Mouse (Mus musculus) myocyte (in vitro differentiated cells): ENCODE results near the gene Zfp773. TPM values are rescaled to one million over a fixed set of nuclear protein-coding genes. Genes with fewer than 3 reads are reported as not detected.
A peak's percentile ranks its signal among the peaks of the same experiment; 100 is the strongest.

Source experiments
- H3K27me3 ChIP-seq: one replicate; pipeline ENCODE4 v1.6.1; 2011; ENCODE audit not compliant: control insufficient read depth, insufficient read depth, insufficient read length
- H3K36me3 ChIP-seq: one replicate; pipeline ENCODE4 v1.6.1; 2011; ENCODE audit not compliant: control insufficient read depth, insufficient read depth
- H3K4me2 ChIP-seq: one replicate; pipeline ENCODE4 v1.6.1; 2011; ENCODE audit warnings: low read depth, control low read depth
- H3K4me3 ChIP-seq: one replicate; pipeline ENCODE4 v1.5.1; 2011; ENCODE audit warnings: mild to moderate bottlenecking, control low read depth, moderate library complexity
- H3K79me2 ChIP-seq: one replicate; pipeline ENCODE4 v1.6.1; 2011; ENCODE audit not compliant: control insufficient read depth, insufficient read depth
- H3ac ChIP-seq: one replicate; pipeline ENCODE4 v1.6.1; 2011; ENCODE audit not compliant: control insufficient read depth, insufficient read length
- CEBPB ChIP-seq: IDR thresholded peaks from 2 replicates; pipeline ENCODE4 v1.6.1; 2011; ENCODE audit warnings: mild to moderate bottlenecking, moderate library complexity; ENCODE audit not compliant: poor library complexity, insufficient read depth, severe bottlenecking
- E2F4 ChIP-seq: IDR thresholded peaks from one replicate; pipeline ENCODE4 v1.6.1; 2011; ENCODE audit warnings: mild to moderate bottlenecking, control low read depth, moderate library complexity; ENCODE audit not compliant: insufficient read depth
- MAX ChIP-seq: IDR thresholded peaks from one replicate; pipeline ENCODE4 v1.6.1; 2011; ENCODE audit warnings: low read depth, mild to moderate bottlenecking, control low read depth
- MYOD1 ChIP-seq, 3 experiments: IDR thresholded peaks; one replicate each; pipeline ENCODE4 v1.6.1; 2011; ENCODE audit warnings: control low read depth in 2 of 3, low read depth in 2 of 3, mild to moderate bottlenecking in 2 of 3, moderate library complexity in 1 of 3; ENCODE audit not compliant: insufficient read length in 2 of 3, control insufficient read depth in 1 of 3
- MYOG ChIP-seq, 3 experiments: IDR thresholded peaks; one replicate each; pipeline ENCODE4 v1.6.1; 2011; ENCODE audit warnings: control low read depth in 2 of 3, low read depth in 2 of 3, mild to moderate bottlenecking in 2 of 3; ENCODE audit not compliant: insufficient read length in 2 of 3, control insufficient read depth in 1 of 3, insufficient read depth in 1 of 3
- POLR2A ChIP-seq: IDR thresholded peaks from one replicate; pipeline ENCODE4 v1.6.1; 2011; ENCODE audit warnings: low read depth, mild to moderate bottlenecking, control low read depth, moderate library complexity; ENCODE audit not compliant: insufficient read length
- POLR2AphosphoS2 ChIP-seq: IDR thresholded peaks from one replicate; pipeline ENCODE4 v1.6.1; 2011; ENCODE audit warnings: low read depth, control low read depth; ENCODE audit not compliant: insufficient read length
- REST ChIP-seq: IDR thresholded peaks from one replicate; pipeline ENCODE4 v1.6.1; 2011; ENCODE audit warnings: mild to moderate bottlenecking, control low read depth, moderate library complexity; ENCODE audit not compliant: insufficient read depth, insufficient read length
- SRF ChIP-seq: IDR thresholded peaks from one replicate; pipeline ENCODE4 v1.6.1; 2011; ENCODE audit warnings: low read depth; ENCODE audit not compliant: control insufficient read depth, insufficient read length
- TCF12 ChIP-seq: IDR thresholded peaks from one replicate; pipeline ENCODE4 v1.6.1; 2011; ENCODE audit warnings: mild to moderate bottlenecking, control low read depth; ENCODE audit not compliant: poor library complexity, insufficient read depth, severe bottlenecking
- TCF3 ChIP-seq: IDR thresholded peaks from one replicate; pipeline ENCODE4 v1.6.1; 2011; ENCODE audit warnings: low read depth, control low read depth; ENCODE audit not compliant: insufficient read length
- USF1 ChIP-seq: IDR thresholded peaks from one replicate; pipeline ENCODE4 v1.6.1; 2011; ENCODE audit warnings: low read depth, mild to moderate bottlenecking, control low read depth, moderate library complexity
- polyA plus RNA-seq: library from polyadenylated mRNA; unstranded; fragments of >200 nt; fragmentation: generic; extraction: Trizol; gene quantifications from one replicate; pipeline ENCODE4 v1.2.1, GENCODE M21; 2012; ENCODE audit warnings: missing spikeins

Gene Zfp773
- polyA plus RNA-seq = 0.02 TPM

- H3K27me3 ChIP-seq = no peaks in the 10 kb centered on the region
- no peaks in the 10 kb centered on the region for H3K79me2 ChIP-seq
- peak within 1 kb of the TSS; percentile 50 for H3K4me2 ChIP-seq
- peak within 1 kb of the TSS; percentile 9 for H3K4me3 ChIP-seq
- no peak within 1 kb of the TSS for H3ac ChIP-seq
- H3K36me3 ChIP-seq = no peaks in the 10 kb centered on the region
- TF ChIP-seq MYOG (IDR thresholded peaks at IDR 0.05; ENCODE audit: control insufficient read depth in 1 of 3, insufficient read depth in 1 of 3, insufficient read length in 2 of 3, low read depth in 2 of 3) (no peak), POLR2A (no peak), SRF (no peak), MYOD1 (IDR thresholded peaks at IDR 0.05; ENCODE audit: control insufficient read depth in 1 of 3, insufficient read length in 2 of 3, low read depth in 2 of 3) (no peak), E2F4 (no peak), USF1 (no peak), REST (no peak), MAX (no peak), TCF3 (no peak), POLR2AphosphoS2 (no peak), CEBPB (no peak), TCF12 (no peak)
Observed at GRCm38 (mm10) chr7:7136379-7136866, at the start of gene Zfp773. Gene Zfp773, minus strand, starts transcription at chr7:7136755.

- Histone ChIP-seq H3K27me3 (no peaks in the 10 kb centered on the region), H3K79me2 (no peaks in the 10 kb centered on the region), H3K36me3 (peaks cover 5% of the 10 kb centered on the region), H3K4me2 (no peak overlapping the region), H3K4me3 (no peak overlapping the region), H3ac (no peak overlapping the region)
- no peak for TF ChIP-seq MYOD1 (IDR thresholded peaks at IDR 0.05; ENCODE audit: control insufficient read depth in 1 of 3, insufficient read length in 2 of 3, low read depth in 2 of 3)
- no peak for TF ChIP-seq REST
- TF ChIP-seq TCF12 = no peak
- TF ChIP-seq CEBPB = no peak
- TF ChIP-seq TCF3 = no peak
- no peak for TF ChIP-seq MAX
- TF ChIP-seq USF1 = no peak
- TF ChIP-seq MYOG (IDR thresholded peaks at IDR 0.05; ENCODE audit: control insufficient read depth in 1 of 3, insufficient read depth in 1 of 3, insufficient read length in 2 of 3, low read depth in 2 of 3) = no peak
- no peak for TF ChIP-seq POLR2A
- TF ChIP-seq POLR2AphosphoS2 = no peak
- TF ChIP-seq E2F4 = no peak
Observed at GRCm38 (mm10) chr7:7185897-7186296, 49.3 kb upstream of the Zfp773 start.

DNA sequence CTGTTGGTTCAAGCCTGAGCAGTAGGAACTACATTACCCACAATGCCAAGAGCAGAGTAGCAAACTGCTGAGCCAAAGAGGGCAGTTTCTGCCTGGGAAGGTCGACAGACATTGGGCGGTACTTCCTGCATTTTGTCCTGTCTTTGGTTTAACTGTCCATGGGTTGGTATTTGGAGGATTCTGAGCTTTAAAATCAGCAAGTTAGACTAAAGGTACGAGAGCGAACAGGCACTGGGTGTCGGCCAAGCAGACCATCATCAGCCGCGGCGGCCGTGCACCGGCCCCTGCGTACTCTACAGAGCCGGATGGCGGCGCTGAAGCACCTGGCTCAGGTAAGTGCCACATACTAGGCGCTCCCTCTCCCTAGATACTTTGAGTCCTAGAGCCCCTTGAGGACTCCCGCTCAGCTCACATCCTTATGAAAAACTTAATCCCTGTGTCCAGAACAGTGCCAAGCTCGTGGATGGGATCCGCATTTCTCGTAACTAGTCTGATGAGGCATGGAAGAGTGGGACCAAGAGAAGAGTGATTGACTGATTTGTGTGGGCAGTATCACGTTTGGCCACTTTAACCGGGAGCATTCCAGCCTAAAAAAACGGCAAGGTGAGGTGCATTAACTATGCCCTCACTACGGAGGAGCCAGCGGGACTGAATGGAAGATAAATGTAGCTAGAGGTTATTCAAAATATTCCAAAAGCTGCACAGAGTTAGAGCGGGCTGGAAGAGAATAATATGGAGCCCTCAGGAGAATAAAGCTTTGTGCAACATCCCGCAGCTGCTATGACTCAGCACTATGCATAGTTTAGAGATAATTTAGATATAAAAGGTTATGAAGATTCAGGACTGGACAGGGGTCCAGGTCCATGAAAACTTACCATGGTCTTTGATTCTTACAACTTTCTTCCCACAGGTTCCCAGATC lies 34.9 kb upstream of the Zfp773 start, which contains the start of gene Zfp418:
Gene Zfp418, plus strand, starts transcription at position 104 of the 921 bp plus-strand sequence.
- peak within 1 kb of the TSS; percentile 94 for H3K4me2 ChIP-seq
- TF ChIP-seq USF1 = no peak
- no peak for TF ChIP-seq TCF12
- H3K4me3 ChIP-seq = peak within 1 kb of the TSS; percentile 36
- no peaks in the 10 kb centered on the region for H3K36me3 ChIP-seq
- no peaks in the 10 kb centered on the region for H3K79me2 ChIP-seq
- no peaks in the 10 kb centered on the region for H3K27me3 ChIP-seq
- no peak within 1 kb of the TSS for H3ac ChIP-seq

DNA sequence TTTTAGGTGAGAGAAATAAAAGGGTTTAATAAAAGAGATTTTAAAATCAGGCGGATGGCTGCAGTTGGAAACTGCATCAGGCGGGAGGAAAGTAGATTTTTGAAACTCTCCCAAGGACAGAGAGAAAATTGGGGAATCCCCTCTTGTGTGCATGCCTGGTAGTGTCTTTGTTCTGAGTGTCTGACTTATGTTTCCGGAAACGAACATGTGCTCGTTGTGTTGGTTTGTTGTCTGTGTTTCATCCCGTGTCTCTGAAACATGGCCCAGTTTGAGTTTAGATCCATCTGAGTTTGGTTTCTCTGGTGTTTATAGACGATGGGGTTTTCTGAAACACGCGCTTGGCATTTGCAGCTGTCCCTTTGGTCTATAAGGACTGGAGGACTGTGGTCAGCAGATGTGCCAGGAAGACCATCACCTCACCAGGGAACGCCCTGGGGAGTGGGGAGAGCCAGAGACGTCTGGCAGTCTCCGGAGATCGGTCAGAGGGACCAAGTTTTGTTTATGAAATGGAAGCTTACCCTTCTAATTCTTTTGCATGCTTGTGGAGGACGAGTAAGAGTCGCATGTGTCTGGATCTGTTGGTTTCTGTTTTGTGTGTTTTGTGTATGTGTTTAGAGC lies 9.5 kb upstream of the Zfp773 start:
- no peaks in the 10 kb centered on the region for H3K36me3 ChIP-seq
- no peak overlapping the region for H3K4me3 ChIP-seq
- TF ChIP-seq REST (no peak), USF1 (no peak), SRF (no peak)
- no peaks in the 10 kb centered on the region for H3K27me3 ChIP-seq
- H3ac ChIP-seq = no peak overlapping the region
- H3K79me2 ChIP-seq = no peaks in the 10 kb centered on the region
- H3K4me2 ChIP-seq = peak overlapping the region; percentile 6

- Histone ChIP-seq H3ac (no peak overlapping the region), H3K79me2 (no peaks in the 10 kb centered on the region), H3K4me2 (no peak overlapping the region), H3K4me3 (no peak overlapping the region), H3K27me3 (no peaks in the 10 kb centered on the region), H3K36me3 (no peaks in the 10 kb centered on the region)
- no peak for TF ChIP-seq REST
- TF ChIP-seq TCF12 = no peak
- TF ChIP-seq POLR2AphosphoS2 = no peak
- TF ChIP-seq USF1 = no peak
- TF ChIP-seq MAX = no peak
- TF ChIP-seq MYOD1 (IDR thresholded peaks at IDR 0.05; ENCODE audit: control insufficient read depth in 1 of 3, insufficient read length in 2 of 3, low read depth in 2 of 3) = no peak
- TF ChIP-seq MYOG (IDR thresholded peaks at IDR 0.05; ENCODE audit: control insufficient read depth in 1 of 3, insufficient read depth in 1 of 3, insufficient read length in 2 of 3, low read depth in 2 of 3) = no peak
- no peak for TF ChIP-seq TCF3
- TF ChIP-seq POLR2A = no peak
- TF ChIP-seq E2F4 = no peak
- TF ChIP-seq CEBPB = no peak
- TF ChIP-seq SRF = no peak
Observed at GRCm38 (mm10) chr7:7144215-7144614, 7.7 kb upstream of the Zfp773 start.
